Mouse (Mus musculus): ENCODE measurements at regions not wholly inside any gene's neighbourhood (a gene's known extent, or its start where the extent isn't known, plus 50 kb on each side); places are given as distances from the start of the nearest gene placed in this dataset.

GRCm38 (mm10) chr9:84923966-84924365 is 388.6 kb upstream of the Gm11114 start:
- TF ChIP-seq CTCF (IDR thresholded peaks at IDR 0.05; ENCODE audit: borderline replicate concordance, extremely low read depth, insufficient read depth, insufficient read length) (no peak), POLR2A (IDR thresholded peaks at IDR 0.05; ENCODE audit: borderline replicate concordance, extremely low read depth, insufficient read depth, insufficient read length, poor library complexity, severe bottlenecking) (no peak)
